Mouse (Mus musculus): ENCODE results near the gene Skor1.

Skor1 gene

DNA sequence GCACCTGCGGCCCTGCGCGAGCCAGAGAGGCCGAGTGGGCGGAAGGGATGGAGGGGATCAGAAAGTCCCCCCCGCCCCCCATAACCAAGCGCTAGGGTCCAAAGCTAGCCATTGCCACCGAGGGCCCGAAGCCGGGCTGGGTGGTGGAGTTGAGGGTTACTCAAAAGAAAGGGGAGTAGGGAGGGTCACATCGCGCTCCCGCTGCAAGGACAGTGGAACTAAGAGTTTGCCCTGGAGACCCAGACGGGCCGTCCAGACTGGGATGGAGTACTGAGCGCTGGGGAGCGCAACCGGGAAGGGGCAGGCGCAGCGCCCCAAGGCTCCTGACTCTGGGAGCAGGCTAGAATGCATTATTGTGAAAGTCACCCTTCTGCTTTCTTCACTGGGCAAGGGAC, 608 bp upstream of the Skor1 start:
- DNase-seq (ENCODE audit: low read depth) = no peak

- DNase-seq (ENCODE audit: low read depth) = no peak
Measured at GRCm38 (mm10) chr9:63147786-63148409, 863 bp downstream of the Skor1 start.

- DNase-seq (ENCODE audit: low read depth) = no peak
Measured at GRCm38 (mm10) chr9:63147296-63147695, 1.5 kb downstream of the Skor1 start.

- DNase-seq (ENCODE audit: low read depth) = no peak
Measured at GRCm38 (mm10) chr9:63146856-63147274, 1.9 kb downstream of the Skor1 start.

DNA sequence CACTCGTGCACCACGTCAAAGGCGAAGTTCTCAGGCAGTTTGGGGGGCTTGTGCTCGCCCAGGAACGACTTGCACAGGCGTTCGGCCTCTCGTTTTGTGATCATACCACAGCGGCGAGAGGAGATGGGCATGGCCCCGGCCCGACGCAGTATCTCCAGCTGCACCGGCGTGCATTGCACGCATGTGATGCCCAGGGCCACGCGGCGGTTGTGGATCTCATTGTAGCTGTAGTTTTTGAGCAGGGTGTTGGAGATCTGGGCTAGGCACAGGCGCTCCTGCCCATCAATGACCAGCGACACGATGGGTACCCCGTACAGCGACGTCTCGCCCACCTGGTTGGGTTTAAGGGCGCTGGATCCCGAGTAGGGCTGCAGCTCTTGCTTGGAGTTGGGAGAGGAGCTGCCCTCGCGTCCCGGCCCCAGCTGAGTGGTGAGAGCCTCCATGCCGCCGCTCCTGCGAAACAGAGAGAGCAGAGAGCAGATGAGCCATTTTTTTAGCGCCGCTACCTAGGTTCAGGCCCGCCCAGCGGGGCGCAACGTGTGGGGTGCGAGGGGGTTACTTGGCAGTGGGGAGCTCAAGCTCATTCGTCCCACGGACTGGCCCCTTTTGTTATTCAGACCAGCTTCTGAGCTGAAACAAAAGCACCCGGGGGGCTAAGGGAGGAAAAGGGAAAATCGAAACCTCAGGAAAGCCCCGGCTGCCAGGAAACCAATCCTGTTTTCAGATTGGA, 2.5 kb downstream of the Skor1 start:
- DNase-seq (ENCODE audit: low read depth) = no peak

- DNase-seq (ENCODE audit: low read depth) = no peak
Measured at GRCm38 (mm10) chr9:63145249-63146125, 3.3 kb downstream of the Skor1 start.

GRCm38 (mm10) chr9:63144502-63145248, 4.1 kb downstream of the Skor1 start:
- DNase-seq (ENCODE audit: low read depth) = no peak

DNA sequence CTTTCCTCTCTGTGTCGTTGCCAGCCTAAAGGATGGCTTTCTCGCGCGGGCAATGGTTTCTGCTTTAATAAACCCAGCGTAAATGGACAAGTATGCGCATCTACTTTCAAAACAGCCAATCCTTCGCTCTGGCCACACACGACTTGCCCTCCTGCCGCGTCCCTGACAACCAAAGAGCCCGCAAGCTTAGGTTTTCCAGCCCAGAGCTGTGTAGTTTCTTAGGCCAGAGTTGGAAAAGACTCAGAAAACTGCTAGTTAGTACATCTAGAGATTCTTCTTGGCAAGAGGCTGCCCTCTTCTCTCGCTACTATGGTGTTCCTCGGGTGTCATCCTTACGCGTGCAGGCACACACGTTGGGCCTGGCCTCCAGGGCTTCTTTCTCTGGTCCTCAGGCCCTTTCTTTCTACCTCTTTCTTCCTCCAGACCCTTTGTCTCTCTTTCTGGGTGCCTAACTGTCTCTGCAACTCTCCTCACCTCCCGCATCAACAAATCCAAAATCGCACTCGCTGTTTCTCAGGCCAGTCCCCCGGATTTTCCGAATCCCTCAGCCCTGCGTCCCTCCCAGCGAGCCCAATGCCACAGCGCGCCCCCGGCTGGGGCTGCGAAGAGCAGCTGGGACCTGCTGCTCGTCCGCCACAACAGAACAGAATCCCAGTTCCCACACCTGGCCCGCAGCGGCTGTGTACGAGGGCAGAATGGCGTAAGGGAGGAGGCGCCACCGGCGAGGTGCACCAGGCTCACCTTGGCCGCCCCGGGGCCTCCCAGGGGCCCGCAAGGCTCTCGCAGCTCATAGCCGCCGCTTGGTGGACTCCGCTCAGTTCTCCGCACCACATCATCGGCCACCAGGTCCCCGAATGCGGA, 4.9 kb downstream of the Skor1 start:
- DNase-seq (ENCODE audit: low read depth) = no peak

- no peak for DNase-seq (ENCODE audit: low read depth)
Measured at GRCm38 (mm10) chr9:63143227-63143626, 5.5 kb downstream of the Skor1 start.

- DNase-seq (ENCODE audit: low read depth) = no peak
Measured at GRCm38 (mm10) chr9:63142335-63143036, 6.3 kb downstream of the Skor1 start.

DNA sequence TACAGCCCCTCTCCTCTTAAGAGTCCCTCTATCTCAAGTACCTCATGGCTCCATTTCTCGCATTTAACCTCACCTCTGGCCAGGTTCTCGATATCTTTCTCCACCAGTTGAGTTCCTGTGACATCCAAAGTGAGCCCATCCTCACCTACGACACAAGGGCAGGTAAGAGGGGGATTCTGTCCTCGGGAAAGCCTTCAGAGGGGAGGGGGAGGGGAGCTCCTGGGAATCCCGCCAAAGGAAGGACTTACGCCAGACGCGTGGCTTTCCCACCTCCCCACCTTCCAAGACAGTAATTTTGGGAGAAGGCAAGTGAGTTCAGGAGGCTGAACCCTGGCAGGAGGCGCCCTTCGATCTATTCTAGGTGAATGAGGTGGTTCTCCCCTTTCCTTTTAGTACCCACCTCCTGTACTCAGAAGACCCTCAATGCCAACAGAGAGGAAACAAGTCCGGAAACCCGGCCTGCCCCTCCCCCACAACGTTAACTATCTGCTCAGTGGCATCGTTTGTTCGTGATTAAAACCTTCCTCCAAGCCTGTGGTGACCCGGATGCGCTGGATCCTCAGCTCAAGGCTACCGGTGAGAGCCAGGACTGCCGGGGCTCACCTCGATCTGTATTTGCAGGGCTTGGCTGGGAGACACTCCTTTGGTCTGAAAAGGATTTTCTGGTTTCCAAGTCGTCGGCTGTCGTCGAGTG, 7.0 kb downstream of the Skor1 start:
- DNase-seq (ENCODE audit: low read depth) = no peak

DNA sequence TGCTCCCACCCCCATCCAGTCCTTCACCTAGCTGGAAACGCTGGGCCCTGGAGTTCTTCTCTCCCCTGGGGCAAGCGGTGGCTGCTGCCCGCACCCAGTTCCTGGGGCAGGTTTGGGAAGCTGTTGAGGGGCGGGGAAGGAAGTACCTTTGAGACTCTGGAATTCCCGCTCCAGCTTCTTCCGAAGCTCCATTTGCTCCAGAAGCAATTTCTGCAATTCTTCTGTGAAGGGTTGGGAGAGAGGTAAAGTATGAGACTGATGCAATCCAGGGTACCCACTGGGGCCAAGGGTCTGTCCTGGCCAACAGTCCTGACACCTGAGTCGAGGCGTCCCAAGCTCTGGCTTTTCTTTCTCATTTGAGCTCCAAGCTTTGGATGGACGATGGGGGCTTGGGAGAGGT, 8.6 kb downstream of the Skor1 start:
- DNase-seq (ENCODE audit: low read depth) = no peak

DNA sequence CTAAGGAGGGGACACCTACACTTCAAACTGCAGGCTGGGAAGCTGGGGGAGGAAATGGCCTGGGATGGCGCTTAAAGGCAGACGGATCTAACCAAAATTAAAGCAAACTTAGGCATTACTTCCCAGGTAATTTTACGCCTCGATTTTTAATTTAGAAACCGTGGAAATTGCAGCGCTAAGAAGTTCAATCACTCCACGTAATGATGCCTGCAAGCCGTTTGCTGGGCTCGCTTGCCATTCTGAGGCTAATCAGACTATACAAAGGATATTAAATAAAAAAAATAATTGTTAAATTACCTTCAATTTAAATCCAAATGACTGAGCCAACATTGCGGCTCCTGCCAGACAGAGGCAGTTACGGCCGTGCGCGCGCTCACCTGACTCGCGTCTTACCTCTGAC, 9.1 kb downstream of the Skor1 start:
- no peak for DNase-seq (ENCODE audit: low read depth)

DNA sequence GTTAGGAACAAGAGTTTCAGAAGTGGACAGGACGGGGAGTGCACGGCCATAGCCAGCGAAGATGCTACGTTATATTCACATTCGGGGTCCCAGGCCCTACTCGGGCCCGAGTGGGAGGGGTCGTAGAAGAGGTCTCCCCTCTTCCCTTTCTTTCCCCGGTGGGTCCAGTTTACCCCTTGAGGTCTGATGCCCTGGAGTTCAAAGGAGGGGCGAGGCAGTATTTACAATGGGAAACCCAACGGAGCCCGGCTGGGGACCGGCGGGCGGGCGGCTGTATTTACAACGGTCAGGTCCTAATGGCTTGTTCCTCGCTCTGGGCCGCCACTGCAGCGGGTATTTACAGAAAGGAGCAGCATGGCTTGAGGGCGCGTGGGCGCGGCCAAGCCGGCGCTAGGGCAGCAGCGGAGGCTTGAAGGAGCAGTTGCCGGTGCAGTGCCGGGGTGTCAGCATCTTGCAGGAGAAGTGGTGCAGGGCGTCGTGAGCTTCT, 10.2 kb downstream of the Skor1 start:
- no peak for DNase-seq (ENCODE audit: low read depth)

GRCm38 (mm10) chr9:63137615-63137915, 11.2 kb downstream of the Skor1 start:
- DNase-seq (ENCODE audit: low read depth) = no peak

DNA sequence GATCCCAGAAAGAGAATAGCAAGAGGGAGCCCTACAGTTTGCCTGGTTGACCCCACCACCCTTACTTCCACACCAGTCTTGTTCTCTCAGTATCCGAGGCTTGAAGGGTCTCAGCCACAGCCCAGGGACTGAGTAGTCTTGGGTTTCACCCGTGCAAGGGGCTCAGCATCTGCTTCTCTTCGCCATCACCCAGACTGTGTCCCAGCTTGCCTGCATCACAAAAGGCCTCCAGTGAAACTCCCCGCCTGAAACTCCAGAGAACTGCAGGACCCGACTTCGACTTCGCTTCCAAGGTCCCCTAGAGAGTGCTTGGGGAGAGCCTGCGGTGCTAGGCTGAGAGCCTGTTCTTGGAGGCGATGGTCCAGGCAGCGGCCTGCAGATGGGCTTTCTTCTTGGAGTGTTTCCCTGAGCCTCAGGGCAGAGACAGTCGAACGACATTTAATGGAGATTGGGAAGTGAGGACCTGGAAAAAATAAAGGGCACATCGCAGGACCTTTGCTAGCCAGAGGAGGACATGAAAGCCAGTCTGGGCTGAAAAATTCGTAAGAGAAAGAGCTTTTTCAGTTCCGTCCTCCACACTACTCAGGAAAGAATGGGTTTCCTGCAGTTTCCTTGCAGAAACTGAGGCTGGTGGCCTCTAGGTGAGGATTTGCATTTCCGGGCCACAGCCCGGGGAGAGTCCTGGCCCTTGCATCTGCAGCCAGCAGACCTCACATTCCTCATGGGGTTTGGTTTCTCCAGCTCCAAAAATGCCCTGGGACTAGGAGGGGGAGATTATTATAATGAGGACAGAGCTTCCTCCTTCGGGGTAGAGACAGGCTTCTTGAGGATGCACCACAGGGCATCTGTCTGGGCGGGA, 11.8 kb downstream of the Skor1 start:
- DNase-seq (ENCODE audit: low read depth) = no peak

- no peak for DNase-seq (ENCODE audit: low read depth)
Measured at GRCm38 (mm10) chr9:63136241-63136640, 12.5 kb downstream of the Skor1 start.

- DNase-seq (ENCODE audit: low read depth) = peak; percentile 58
Measured at GRCm38 (mm10) chr9:63135801-63136200, 13.0 kb downstream of the Skor1 start.

DNA sequence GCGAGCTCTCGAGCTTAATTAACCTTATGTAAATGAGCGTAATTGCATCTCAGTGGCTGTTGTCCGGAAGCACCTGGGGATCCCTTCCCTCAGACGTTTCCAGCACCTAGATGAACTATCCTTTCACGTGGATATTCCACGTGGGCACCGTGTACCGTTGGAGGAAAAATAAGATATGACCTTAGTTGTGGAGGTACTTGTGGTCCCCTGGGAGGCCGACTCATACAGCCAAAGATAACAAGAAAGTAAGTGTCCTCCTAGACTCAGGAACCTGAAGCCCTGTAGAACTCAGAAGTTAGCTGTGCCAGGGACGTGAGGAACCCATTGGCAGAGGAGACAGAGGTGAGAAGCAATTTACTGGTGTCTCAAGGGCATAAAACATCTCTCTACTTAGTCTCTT, 13.4 kb downstream of the Skor1 start:
- no peak for DNase-seq (ENCODE audit: low read depth)
